Mouse (Mus musculus): ENCODE data around the gene Btbd6.

DNA sequence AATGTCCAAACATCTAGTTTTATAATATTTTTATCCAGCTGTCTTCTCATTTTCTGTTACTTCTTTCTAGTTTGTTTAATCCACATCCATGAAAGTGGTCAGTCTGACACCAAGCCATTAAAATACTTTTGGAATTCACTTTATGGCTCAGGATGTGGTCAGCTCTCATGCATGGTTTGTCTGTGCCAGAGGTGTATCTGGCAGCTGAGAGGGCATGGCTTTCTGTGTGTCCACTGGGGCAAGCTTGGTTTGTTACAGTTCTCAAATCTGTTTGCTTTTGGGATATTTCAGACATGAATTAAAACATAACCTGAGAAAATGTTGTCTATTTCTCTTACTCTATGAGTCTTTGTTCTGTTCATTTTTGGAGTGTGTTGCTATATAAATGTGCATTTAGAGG lies 45.2 kb downstream of the Btbd6 start:
- TF ChIP-seq CTCF (IDR thresholded peaks at IDR 0.05; ENCODE audit: low read depth) (no peak), EP300 (IDR thresholded peaks at IDR 0.05; ENCODE audit: low read depth) (no peak)

Measured in heart, postnatal 0 days (tissue).